Mouse (Mus musculus) left cerebral cortex, adult 2 months (tissue): ENCODE measurements around the gene Taf9b. TPM values are rescaled to one million over a fixed set of nuclear protein-coding genes. Genes with fewer than 3 reads are reported as not detected.
"Not testable (repeated sequence)": the region's sequence is repeated elsewhere in the genome, so short reads cannot be mapped to it uniquely, and the experiment has no call there.

Experiments used
- DNase-seq, 2 experiments: peaks; one replicate each; pipeline ENCODE4 v3.0.0; 2021 to 2022; ENCODE audit warnings: low spot score in 2 of 2, mixed read lengths in 1 of 2; ENCODE audit errors: extremely low spot score in 1 of 2
- H3K27ac ChIP-seq: fragments of 200-600 bp; 2 replicates; pipeline ENCODE4 v1.8.1; 2022
- H3K4me3 ChIP-seq: fragments of 200-600 bp; 2 replicates; pipeline ENCODE4 v1.8.1; 2022
- CTCF ChIP-seq: fragments of 200-600 bp; IDR thresholded peaks from 2 replicates; pipeline ENCODE4 v1.8.1; 2022; ENCODE audit warnings: antibody characterized with exemption, mild to moderate bottlenecking, moderate library complexity
- intact Hi-C: fragments of 180-260 bp; cut with DNase I; formaldehyde crosslinking; loops from one replicate; pipeline ENCODE4 v1.15.1; 2025
- long read RNA-seq, 2 experiments: library from polyadenylated mRNA; stranded (forward); transcript quantifications; one replicate each; pipeline ENCODE4 v2.0.0; 2021; ENCODE audit warnings: borderline mapping rate in 2 of 2
- total RNA-seq, 2 experiments: library from RNA; stranded (reverse); gene quantifications; 2 replicates each; pipeline ENCODE4 v1.2.3; 2021

Gene Taf9b
- total RNA-seq, result 10 to 100 TPM; 21.5 to 22.4 TPM
- long read RNA-seq, experiment 1, transcript Taf9b-201 (7 exons, 2,633 nt), result major isoform, 41 of 42 reads
- long read RNA-seq, experiment 1, partial matches to known transcripts, result 0 of 42 reads
- long read RNA-seq, experiment 1, other reads (novel, unspliced or antisense), result 1 of 42 reads
- long read RNA-seq, experiment 2, transcript Taf9b-201 (7 exons, 2,633 nt), result major isoform, 24 of 25 reads
- long read RNA-seq, experiment 2, partial matches to known transcripts, result 0 of 25 reads
- long read RNA-seq, experiment 2, other reads (novel, unspliced or antisense), result 1 of 25 reads

DNA sequence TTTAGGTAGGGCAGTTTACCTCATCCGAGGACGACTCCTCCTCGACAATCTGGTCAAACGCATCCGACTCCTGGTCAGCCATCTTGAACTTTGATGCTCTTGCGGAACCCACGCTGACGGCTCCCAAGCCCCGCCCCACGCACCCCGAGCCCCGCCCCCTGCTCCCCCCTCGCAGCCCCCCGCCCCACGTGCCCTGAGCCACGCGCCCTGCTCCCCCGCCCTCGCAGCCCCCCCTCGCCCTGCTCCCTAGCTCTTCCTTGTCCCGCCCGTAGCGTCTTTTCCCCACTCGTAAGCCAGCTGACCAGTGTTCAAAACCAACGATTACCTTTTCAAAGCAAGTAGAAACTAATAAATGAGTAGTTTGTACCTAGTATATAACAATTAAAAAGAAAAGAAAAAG is at the start of gene Taf9b:
Taf9b (minus strand) TSS at position 101 of the 400 bp plus-strand sequence.
- peak within 1 kb of the TSS; percentile 66 for H3K4me3 ChIP-seq
- intact Hi-C loops, result no loop called here
- DNase-seq, result no peak
- peak within 1 kb of the TSS; percentile 92 for H3K27ac ChIP-seq
- TF ChIP-seq CTCF, result no peak

- intact Hi-C loops, result no loop called here
- no peak for DNase-seq
These were observed 34.3 kb upstream of the Taf9b start, which contains the start of gene Fnd3c2 for GRCm38 (mm10) chrX:106255276-106255675. Gene Fnd3c2 (minus strand): TSS chrX:106255376.

DNA sequence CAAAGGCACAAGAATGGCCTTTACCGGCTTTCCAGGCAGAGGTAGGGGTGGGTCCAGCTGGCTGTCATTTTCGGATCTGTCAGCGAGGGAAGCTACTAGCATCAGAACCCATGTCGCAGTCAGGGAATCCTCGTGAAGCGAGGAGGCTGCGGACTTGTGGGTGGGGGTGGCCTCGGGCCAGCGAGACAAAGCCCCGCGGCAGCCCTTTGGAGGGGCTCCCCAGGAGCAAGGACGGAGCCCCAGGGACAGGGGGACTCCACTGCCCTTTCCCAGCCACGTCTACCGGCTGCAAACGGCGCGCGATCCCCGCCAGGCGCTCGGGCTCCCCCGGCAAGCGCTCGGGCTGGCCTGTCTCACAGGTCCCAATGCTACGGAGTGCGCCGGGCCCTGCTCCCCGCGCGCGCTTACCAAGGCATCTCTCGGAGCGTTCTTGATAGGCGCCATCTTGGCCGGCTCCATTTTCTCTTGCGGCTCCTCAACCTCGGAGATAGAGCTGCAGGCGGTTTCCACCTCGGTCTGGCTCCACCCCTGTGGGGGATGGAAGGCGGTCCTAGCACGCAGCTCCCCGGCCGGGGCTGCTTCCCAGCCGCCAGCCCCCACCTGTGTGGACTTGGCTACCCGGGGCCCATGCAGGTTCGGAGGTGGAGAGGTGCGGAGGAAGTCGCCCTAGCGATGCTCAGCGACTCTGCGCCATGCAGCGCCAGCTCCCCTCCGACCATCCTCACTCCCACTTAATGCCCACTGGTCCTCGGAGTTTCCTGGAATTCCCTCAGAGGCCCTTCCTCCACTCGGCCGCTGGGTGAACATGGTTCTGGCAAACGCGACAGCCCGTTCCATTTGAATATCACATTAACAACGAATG is 1.6 kb downstream of the Taf9b start:
- H3K27ac ChIP-seq, result peak overlapping the region; percentile 92
- peak; percentile 73 to 76 for DNase-seq
- peak; percentile 9; the same call in 1 of the 2 replicates for TF ChIP-seq CTCF
- intact Hi-C loops, result no loop called here
- H3K4me3 ChIP-seq, result peak overlapping the region; percentile 66

More at GRCm38 (mm10) chrX:106255276-106255675, 34.3 kb upstream of the Taf9b start, which contains the start of gene Fnd3c2:
- no peak for TF ChIP-seq CTCF
- Histone ChIP-seq H3K27ac (no peak within 1 kb of the TSS), H3K4me3 (no peak within 1 kb of the TSS)

DNA sequence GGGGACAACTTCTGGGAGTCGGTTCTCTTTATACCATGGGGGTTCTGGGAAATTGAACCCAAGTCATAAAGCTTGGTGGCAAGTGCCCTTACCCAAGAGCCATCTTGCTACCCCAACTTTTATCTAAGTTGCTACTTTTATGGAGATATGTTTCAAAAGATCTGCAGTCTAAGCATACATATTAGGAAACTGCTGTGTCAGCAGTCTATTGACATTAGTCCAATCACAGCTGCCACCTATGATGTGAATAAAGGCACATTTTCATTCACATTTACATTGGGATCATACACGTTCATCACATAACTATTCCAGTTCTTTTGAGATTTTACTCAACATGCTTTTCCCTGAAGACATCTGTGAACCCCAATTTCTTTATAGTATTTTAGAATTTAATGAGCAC is 11.9 kb downstream of the Taf9b start:
- DNase-seq, result no peak
- TF ChIP-seq CTCF, result no peak
- intact Hi-C loops, result loop anchor here (10.0 kb wide), 1 partner anchor 176 kb away; no protein-coding TSS in a partner anchor
- no peak overlapping the region for H3K27ac ChIP-seq
- H3K4me3 ChIP-seq, result no peak overlapping the region

DNA sequence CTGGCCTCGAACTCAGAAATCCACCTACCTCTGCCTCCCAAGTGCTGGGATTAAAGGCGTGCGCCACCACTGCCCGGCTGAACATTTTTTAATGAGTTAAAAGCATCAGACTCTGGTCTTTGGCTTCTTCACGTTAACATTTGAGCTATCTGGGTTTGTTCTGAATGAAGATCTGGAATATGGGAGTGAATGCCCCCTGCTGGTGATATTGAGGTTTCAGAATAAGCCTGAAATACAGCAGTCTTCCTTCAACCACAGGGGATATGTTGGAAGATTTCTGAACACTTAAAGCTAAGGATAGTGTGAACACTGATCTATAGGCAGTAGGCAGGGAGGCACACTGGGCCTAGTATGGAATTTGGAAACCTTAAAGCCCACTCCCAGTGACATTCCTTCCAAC is 22.1 kb downstream of the Taf9b start:
- peak; percentile 48 for TF ChIP-seq CTCF
- intact Hi-C loops, result no loop called here
- no peak overlapping the region for H3K27ac ChIP-seq
- H3K4me3 ChIP-seq, result no peak overlapping the region
- DNase-seq, result no peak

- intact Hi-C loops, result no loop called here
- Histone ChIP-seq H3K27ac (no peak overlapping the region), H3K4me3 (no peak overlapping the region)
- peak; percentile 41 for TF ChIP-seq CTCF
- DNase-seq, result no peak
These were observed 23.6 kb downstream of the Taf9b start for GRCm38 (mm10) chrX:106197308-106197707.

GRCm38 (mm10) chrX:106194361-106194760 is 26.6 kb downstream of the Taf9b start:
- H3K27ac ChIP-seq, DNase-seq, intact Hi-C loops, H3K4me3 ChIP-seq: not testable (repeated sequence)

DNA sequence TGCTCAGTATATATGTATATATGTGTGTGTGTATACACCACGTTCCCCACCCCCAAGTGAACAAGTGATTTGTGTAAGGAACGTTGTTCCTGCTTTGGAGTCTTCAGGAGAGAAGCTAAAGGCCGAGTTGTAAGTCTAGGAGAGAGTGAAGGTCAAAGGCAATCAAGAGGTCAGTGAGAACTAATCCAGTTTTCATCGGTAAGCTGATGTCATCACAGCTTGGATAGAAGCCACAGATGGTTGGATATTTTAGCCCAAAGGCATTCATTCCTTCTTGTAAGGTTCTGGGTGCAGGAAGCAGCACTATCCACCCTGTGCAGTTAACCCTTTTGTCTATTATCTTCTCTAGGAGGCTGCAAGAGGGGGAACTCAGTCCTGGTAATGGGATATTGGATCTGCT is 30.9 kb downstream of the Taf9b start:
- Histone ChIP-seq H3K27ac (no peak overlapping the region), H3K4me3 (no peak overlapping the region)
- no peak for TF ChIP-seq CTCF
- DNase-seq, result no peak
- intact Hi-C loops, result no loop called here

GRCm38 (mm10) chrX:106189356-106189755 is 31.6 kb downstream of the Taf9b start:
- Histone ChIP-seq H3K27ac (no peak overlapping the region), H3K4me3 (peak overlapping the region; percentile 61; the same call in 1 of the 2 replicates)
- intact Hi-C loops, result loop anchor here (5.0 kb wide), 1 partner anchor 262 kb away; the partner anchor contains the start of gene Atrx
- TF ChIP-seq CTCF, result no peak
- DNase-seq, result no peak

GRCm38 (mm10) chrX:106187737-106188136 is 33.2 kb downstream of the Taf9b start:
- DNase-seq, result peak in 1 of 2 experiments; percentile 14
- intact Hi-C loops, result loop anchor here (5.0 kb wide), 1 partner anchor 260 kb away; the partner anchor contains the start of gene Atrx
- Histone ChIP-seq H3K4me3 (peak overlapping the region; percentile 61), H3K27ac (peak overlapping the region; percentile 84)
- no peak for TF ChIP-seq CTCF

DNA sequence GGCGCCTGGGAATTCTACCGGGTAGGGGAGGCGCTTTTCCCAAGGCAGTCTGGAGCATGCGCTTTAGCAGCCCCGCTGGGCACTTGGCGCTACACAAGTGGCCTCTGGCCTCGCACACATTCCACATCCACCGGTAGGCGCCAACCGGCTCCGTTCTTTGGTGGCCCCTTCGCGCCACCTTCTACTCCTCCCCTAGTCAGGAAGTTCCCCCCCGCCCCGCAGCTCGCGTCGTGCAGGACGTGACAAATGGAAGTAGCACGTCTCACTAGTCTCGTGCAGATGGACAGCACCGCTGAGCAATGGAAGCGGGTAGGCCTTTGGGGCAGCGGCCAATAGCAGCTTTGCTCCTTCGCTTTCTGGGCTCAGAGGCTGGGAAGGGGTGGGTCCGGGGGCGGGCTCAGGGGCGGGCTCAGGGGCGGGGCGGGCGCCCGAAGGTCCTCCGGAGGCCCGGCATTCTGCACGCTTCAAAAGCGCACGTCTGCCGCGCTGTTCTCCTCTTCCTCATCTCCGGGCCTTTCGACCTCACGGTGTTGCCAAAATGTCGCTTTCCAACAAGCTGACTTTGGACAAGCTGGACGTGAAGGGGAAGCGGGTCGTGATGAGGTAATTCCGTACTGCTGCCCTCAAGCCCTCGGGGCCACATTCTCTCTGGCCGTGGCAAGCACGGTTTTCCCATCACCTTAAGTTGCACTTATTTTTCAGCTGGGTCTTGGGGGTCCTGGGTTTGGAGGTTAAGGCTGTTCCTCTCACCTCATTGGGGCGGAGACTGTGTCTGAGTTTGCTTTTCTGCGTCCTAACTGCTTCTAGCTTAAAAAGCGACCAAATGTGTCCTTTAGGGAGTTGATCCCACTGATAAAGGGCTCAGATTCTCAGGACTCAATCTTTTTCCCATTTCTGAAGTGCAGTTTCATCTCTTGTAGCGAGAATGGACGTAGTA is 34.0 kb downstream of the Taf9b start, which contains the start of gene Pgk1:
Pgk1 (plus strand) TSS at position 388 of the 937 bp plus-strand sequence.
- peak; percentile 73 to 91 for DNase-seq
- no peak; the same call in 1 of the 2 replicates for TF ChIP-seq CTCF
- Histone ChIP-seq H3K27ac (peak within 1 kb of the TSS; percentile 84), H3K4me3 (peak within 1 kb of the TSS; percentile 61)
- intact Hi-C loops, result loop anchor here (1.0 to 5.0 kb wide), 2 partner anchors 160 to 260 kb away; partner anchors contain the start of genes Atp7a and Atrx
